Mouse (Mus musculus) adrenal gland, postnatal 25 days (tissue): ENCODE results near the gene Plekhm3. TPM values are rescaled to one million over a fixed set of nuclear protein-coding genes. Genes with fewer than 3 reads are reported as not detected.

Source experiments
- DNase-seq: peaks from one replicate; pipeline ENCODE4 v3.0.0; 2021; ENCODE audit warnings: mixed read lengths
- total RNA-seq: library from RNA; stranded (reverse); gene quantifications from 2 replicates; pipeline ENCODE4 v1.2.3, GENCODE M21; 2021

Gene Plekhm3
- total RNA-seq, 1 experiment from 2014 or later, result 23.6 TPM

GRCm38 (mm10) chr1:64823564-64823963 is 133.1 kb downstream of the Plekhm3 start:
- DNase-seq, result no peak

DNA sequence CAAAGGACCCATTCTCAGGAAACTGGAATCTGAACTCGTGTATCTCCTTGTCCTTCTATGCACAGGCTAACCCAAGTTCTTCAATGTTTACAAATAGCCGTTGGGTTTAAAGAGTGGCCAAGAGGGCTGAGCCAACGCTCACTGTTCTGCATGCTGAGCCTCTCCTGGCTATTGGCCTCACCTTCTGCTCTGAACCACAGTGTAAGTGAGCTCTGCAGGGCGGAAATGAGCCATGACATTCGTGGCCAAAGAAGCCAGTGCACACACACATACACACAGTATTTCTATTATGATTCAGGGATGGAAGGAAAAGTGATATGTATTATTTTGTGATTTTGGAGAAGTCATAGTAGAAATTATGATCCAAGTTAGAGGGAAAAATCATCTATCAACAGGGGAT is 138.9 kb downstream of the Plekhm3 start:
- no peak for DNase-seq

DNA sequence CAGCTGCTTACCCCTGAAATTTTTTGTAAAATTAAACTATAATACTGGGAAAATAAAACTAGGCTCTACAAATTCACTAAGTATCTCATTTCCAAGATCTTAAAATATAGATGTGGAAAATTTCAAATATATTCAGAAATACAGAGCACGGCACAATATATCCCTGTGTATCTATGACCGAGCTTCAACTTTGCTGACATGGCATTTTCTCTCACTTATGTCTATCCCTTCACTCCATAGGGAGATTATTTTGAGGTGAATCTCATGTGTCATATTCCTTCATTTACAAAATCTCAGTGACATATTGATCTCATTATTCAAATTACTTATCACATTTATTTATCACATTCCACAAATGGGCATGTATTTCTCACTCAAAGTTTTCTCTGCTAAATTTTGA is 143.4 kb downstream of the Plekhm3 start:
- DNase-seq, result no peak

DNA sequence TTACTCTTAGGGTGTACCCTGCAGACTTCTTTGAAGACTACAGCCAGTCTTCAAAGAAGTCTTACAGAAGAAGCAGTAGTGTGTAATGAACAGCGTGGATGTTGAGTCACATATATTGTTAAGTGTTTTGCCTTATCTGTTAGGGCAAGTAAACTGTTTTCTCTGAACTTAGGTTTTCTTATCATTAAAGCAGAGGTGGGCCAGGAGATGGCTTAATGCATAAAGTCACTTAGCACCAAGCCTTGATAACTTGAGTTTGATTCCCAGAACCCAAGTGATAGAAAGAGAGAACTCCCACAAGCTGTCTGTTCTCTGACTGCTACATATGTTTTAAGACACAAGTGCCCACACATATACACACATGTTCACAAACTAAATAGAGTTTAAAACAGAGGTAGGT is 144.7 kb downstream of the Plekhm3 start:
- DNase-seq, result no peak

GRCm38 (mm10) chr1:64809085-64809484 is 147.5 kb downstream of the Plekhm3 start:
- no peak for DNase-seq

DNA sequence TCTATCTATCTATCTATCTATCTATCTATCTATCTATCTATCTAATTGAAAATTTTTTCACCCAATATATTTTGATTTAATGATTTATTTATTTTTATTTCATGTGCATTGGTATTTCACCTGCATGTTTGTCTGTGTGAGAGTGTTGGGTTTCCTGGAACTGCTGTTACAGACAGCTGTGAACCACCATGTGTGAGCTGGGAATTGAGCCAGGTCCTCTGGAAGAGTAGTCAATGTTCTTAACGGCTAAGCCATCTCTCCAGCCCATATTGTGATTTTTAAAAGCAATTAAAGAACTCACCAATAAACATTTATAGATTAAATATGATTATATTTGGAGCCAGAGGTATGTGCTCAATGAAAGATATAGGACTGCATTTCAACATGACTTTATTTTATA is 148.9 kb downstream of the Plekhm3 start:
- DNase-seq, result no peak

- DNase-seq, result no peak
Measured at GRCm38 (mm10) chr1:64805217-64805616, 151.4 kb downstream of the Plekhm3 start.

DNA sequence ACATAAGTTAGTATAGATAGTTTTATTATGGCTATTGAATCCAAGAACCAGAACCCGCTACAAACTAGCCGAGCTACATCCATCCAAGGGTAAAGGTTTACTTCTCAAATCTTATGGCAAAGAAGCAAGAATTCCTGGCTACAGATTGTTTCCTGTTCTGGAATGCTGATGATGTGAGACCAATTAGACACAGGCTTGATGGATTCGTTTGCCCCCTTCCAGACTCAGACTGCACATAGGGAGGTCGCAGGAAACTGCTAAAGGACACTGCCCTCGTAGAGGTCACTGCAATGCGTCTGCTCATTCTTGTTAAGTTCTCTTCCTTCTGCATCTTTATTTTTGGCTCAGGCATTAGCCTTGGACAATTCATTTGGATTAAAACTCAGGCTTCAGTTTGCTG is 154.0 kb downstream of the Plekhm3 start:
- DNase-seq, result no peak

- DNase-seq, result no peak
Measured at GRCm38 (mm10) chr1:64797621-64798020, 159.0 kb downstream of the Plekhm3 start.

GRCm38 (mm10) chr1:64796867-64797582 is 159.6 kb downstream of the Plekhm3 start:
- no peak for DNase-seq

GRCm38 (mm10) chr1:64795284-64796040 is 161.2 kb downstream of the Plekhm3 start:
- DNase-seq, result peak; percentile 40

DNA sequence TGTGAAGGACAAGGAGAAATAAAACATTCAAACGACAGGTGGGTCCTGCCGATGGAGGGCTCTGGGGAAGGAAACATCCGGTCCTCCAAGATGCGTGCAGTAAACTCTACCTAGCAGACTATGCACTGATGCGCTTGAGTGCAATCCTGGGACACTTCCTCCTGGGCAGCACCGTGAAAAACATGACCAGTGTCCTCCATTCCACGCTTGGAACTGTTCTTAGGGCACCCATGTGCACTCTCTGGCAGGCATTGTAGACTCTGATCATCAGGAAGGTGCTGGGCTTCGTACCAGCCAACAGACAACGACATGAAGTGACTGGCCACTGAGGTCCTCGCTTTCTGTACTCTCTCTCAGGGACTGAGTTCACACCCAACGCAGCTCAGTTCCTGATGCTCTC is 162.5 kb downstream of the Plekhm3 start:
- no peak for DNase-seq

GRCm38 (mm10) chr1:64793234-64793530 is 163.4 kb downstream of the Plekhm3 start:
- DNase-seq, result no peak

GRCm38 (mm10) chr1:64792521-64793233 is 163.9 kb downstream of the Plekhm3 start:
- DNase-seq, result no peak

GRCm38 (mm10) chr1:64791826-64792225 is 164.8 kb downstream of the Plekhm3 start:
- DNase-seq, result no peak

GRCm38 (mm10) chr1:64790806-64791790 is 165.5 kb downstream of the Plekhm3 start:
- peak; percentile 21 for DNase-seq

- DNase-seq, result no peak
Measured at GRCm38 (mm10) chr1:64787701-64788515, 168.7 kb downstream of the Plekhm3 start.

GRCm38 (mm10) chr1:64779863-64780262 is 176.8 kb downstream of the Plekhm3 start:
- DNase-seq, result no peak

DNA sequence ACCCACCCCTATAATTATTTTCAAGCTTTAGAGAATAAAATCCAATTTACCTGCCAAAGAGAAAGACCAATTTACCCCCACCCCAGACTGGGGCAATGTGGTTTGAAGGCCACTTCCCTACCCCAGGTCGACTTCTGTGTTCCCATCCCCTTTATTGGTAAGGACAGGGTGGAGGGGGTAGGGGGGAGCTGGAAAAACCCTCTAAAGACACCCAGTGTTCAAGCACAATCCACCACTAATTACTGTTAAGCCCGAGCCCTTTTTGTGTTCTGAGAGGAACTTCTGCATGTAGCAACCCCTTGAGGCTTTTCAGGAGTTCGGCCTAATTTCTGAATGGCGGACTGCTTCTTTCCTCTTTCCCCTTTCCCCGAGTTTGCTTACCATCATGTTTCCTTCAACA is 177.2 kb downstream of the Plekhm3 start:
- DNase-seq, result no peak

DNA sequence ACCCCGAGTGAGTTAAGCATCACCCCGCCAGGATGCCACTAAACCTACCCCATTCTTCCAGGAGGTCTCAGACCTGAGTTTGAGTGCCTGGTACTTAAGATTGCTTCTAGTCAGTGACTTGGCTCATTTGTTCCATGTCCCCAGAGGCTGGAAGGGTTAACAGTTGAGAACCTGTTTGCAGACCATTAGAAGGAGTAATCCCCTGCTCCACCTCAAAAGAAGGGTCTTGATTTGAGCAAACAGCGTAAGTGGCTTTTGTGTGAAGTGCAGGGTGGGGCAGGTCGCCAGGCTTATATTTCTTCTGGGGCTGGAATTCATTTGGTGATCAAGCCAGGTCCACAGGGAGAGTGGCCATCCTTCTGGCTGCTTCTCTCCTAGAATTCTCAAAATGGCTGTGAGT is 183.3 kb downstream of the Plekhm3 start:
- no peak for DNase-seq

DNA sequence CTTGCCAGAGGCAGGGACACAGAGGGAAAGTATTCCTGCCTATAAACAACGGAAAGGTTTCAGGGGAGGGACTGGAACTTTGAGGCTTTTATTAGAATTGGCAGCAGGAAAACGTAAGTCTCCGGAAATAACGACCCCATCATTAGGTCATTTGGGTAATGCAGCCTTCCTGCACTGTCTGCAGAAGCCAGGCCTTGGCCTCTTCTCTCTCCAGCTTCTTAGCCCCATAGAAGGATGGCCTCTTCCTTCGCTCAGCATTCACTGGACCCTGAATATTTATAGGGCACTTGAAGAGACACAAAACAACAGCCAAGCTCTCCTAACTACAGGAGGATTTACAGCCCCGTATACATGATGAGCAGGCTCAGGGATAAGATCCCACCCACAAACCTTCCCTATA is 186.5 kb downstream of the Plekhm3 start:
- DNase-seq, result no peak
